ENCODE assay signal across 15 mouse cellular contexts in genomic region chr10:117502135-117502534, GRCm38 (mm10).
"Had no signal": no experiment of that assay in that cellular context is flagged by ENCODE, and none has a peak within 500 bp of the region (broad histone marks: within the 10 kb centered on the region; RNA-seq: fewer than 3 reads in every experiment).

No protein-coding gene starts in this region.

- DNase-seq: retina, postnatal 1 day; right cerebral cortex, adult 18-20 months; right cerebral cortex, postnatal 14 days; right cerebral cortex, postnatal 25 days; right cerebral cortex, postnatal 4 days; spleen, adult 18-20 months; thymus, adult 18-20 months; thymus, adult 2 months; thymus, postnatal 14 days; thymus, postnatal 25 days; thymus, postnatal 36 days; thymus, postnatal 4 days had no signal

- H3K27ac ChIP-seq: neural tube, embryonic 15.5 days; stomach, embryonic 15.5 days; stomach, postnatal 0 days had no signal

- H3K9ac ChIP-seq: neural tube, embryonic 15.5 days; stomach, embryonic 15.5 days had no signal

- H3K9me3 ChIP-seq: neural tube, embryonic 15.5 days; stomach, embryonic 15.5 days had no signal

- H3K4me1 ChIP-seq: neural tube, embryonic 15.5 days; stomach, embryonic 15.5 days had no signal

- H3K4me3 ChIP-seq: neural tube, embryonic 15.5 days; stomach, embryonic 15.5 days had no signal

- H3K36me3 ChIP-seq: neural tube, embryonic 15.5 days; stomach, embryonic 15.5 days had no signal

- H3K27me3 ChIP-seq: neural tube, embryonic 15.5 days; stomach, embryonic 15.5 days had no signal

- H3K4me2 ChIP-seq: neural tube, embryonic 15.5 days; stomach, embryonic 15.5 days had no signal
